Mouse (Mus musculus) neural tube, embryonic 12.5 days (tissue): ENCODE results near the gene Paqr6. TPM values are rescaled to one million over a fixed set of nuclear protein-coding genes. Genes with fewer than 3 reads are reported as not detected.

Experiments used
- polyA plus RNA-seq: library from polyadenylated mRNA; unstranded; fragments of >200 nt; fragmentation: Nextera tagmentation; extraction: Ambion mirVana; gene quantifications from 2 replicates; pipeline ENCODE4 v1.2.1, GENCODE M21; 2016

Gene Paqr6
- polyA plus RNA-seq, 1 experiment from 2014 or later = 2.0 TPM

Other genes with a start within 250 kb of the Paqr6 start
- 17.6 and 19.8 TPM in 2 replicates for gene Mef2d, start 222.2 kb upstream of the Paqr6 start, polyA plus RNA-seq
- 0.32 and 0.79 TPM in 2 replicates for gene Rhbg, start 109.9 kb upstream of the Paqr6 start, polyA plus RNA-seq
- 0.27 TPM in 1 of 2 replicates, not detected in the other for gene Gm38392, start 77.4 kb upstream of the Paqr6 start, polyA plus RNA-seq
- gene Tsacc, start 67.6 kb upstream of the Paqr6 start, polyA plus RNA-seq = 9.4 and 12.9 TPM in 2 replicates
- 593 and 606 TPM in 2 replicates for gene Cct3, start 67.5 kb upstream of the Paqr6 start, polyA plus RNA-seq
- gene Glmp, start 39.6 kb upstream of the Paqr6 start, polyA plus RNA-seq = 116 and 131 TPM in 2 replicates
- gene Tmem79, start 28.4 kb upstream of the Paqr6 start, polyA plus RNA-seq = 1.6 and 2.0 TPM in 2 replicates
- gene Smg5, start 28.3 kb upstream of the Paqr6 start, polyA plus RNA-seq = 78.4 and 80.5 TPM in 2 replicates
- gene Bglap3, start 8.2 kb downstream of the Paqr6 start, polyA plus RNA-seq = not detected in 2 replicates
- not detected in 2 replicates for gene Bglap2, start 14.1 kb downstream of the Paqr6 start, polyA plus RNA-seq
- gene Bglap, start 19.9 kb downstream of the Paqr6 start, polyA plus RNA-seq = not detected in 2 replicates
- 75.9 and 79.7 TPM in 2 replicates for gene Pmf1, start 45.7 kb downstream of the Paqr6 start, polyA plus RNA-seq
- 24.1 and 28.0 TPM in 2 replicates for gene Slc25a44, start 60.6 kb downstream of the Paqr6 start, polyA plus RNA-seq
- gene Sema4a, start 96.6 kb downstream of the Paqr6 start, polyA plus RNA-seq = 13.6 and 15.3 TPM in 2 replicates
- 27.6 and 27.9 TPM in 2 replicates for gene Lmna, start 145.4 kb downstream of the Paqr6 start, polyA plus RNA-seq
- gene Mex3a, start 167.8 kb downstream of the Paqr6 start, polyA plus RNA-seq = 41.9 and 43.3 TPM in 2 replicates
- 0.29 and 0.57 TPM in 2 replicates for gene Rab25, start 183.7 kb downstream of the Paqr6 start, polyA plus RNA-seq
- 143 and 145 TPM in 2 replicates for gene Lamtor2, start 188.5 kb downstream of the Paqr6 start, polyA plus RNA-seq
- gene Ubqln4, start 189.2 kb downstream of the Paqr6 start, polyA plus RNA-seq = 60.0 and 61.6 TPM in 2 replicates
- 149 and 157 TPM in 2 replicates for gene Ssr2, start 211.3 kb downstream of the Paqr6 start, polyA plus RNA-seq
- gene Arhgef2, start 241.4 kb downstream of the Paqr6 start, polyA plus RNA-seq = 186 TPM in 2 replicates